Mouse (Mus musculus) limb, embryonic 13.5 days (tissue): ENCODE results near the gene Scand1. TPM values are rescaled to one million over a fixed set of nuclear protein-coding genes. Genes with fewer than 3 reads are reported as not detected.

Source experiments
- ATAC-seq: fragments of 200-750 bp; cut with Nextera tagmentation; 2 replicates; pipeline ENCODE4 v1.8.0; 2017; ENCODE audit warnings: low read depth, moderate number of reproducible peaks, moderate TSS enrichment; ENCODE audit not compliant: low FRiP score
- H3K27ac ChIP-seq: fragments of 300-500 bp; sonication (generic); 2 replicates; pipeline ENCODE4 v1.5.1; 2015; ENCODE audit warnings: inconsistent platforms, mild to moderate bottlenecking, moderate library complexity
- H3K27me3 ChIP-seq: fragments of 300-500 bp; sonication (generic); 2 replicates; pipeline ENCODE4 v1.6.1; 2015; ENCODE audit warnings: mild to moderate bottlenecking, inconsistent platforms
- H3K36me3 ChIP-seq: fragments of 300-500 bp; sonication (generic); 2 replicates; pipeline ENCODE4 v1.6.1; 2015; ENCODE audit warnings: inconsistent platforms, mild to moderate bottlenecking, moderate library complexity
- H3K4me1 ChIP-seq: fragments of 300-500 bp; sonication (generic); 2 replicates; pipeline ENCODE4 v1.6.1; 2015; ENCODE audit warnings: inconsistent platforms
- H3K4me2 ChIP-seq: fragments of 300-500 bp; sonication (generic); replicated peaks from 2 replicates; pipeline ENCODE4 v1.6.1; 2015; ENCODE audit warnings: inconsistent platforms, mild to moderate bottlenecking, moderate library complexity
- H3K4me3 ChIP-seq: fragments of 300-500 bp; sonication (generic); 2 replicates; pipeline ENCODE4 v1.5.1; 2015; ENCODE audit warnings: moderate library complexity, mild to moderate bottlenecking, inconsistent platforms
- H3K9ac ChIP-seq: fragments of 300-500 bp; sonication (generic); 2 replicates; pipeline ENCODE4 v1.6.1; 2015; ENCODE audit warnings: mild to moderate bottlenecking, inconsistent platforms
- H3K9me3 ChIP-seq: fragments of 300-500 bp; sonication (generic); 2 replicates; pipeline ENCODE4 v1.6.1; 2016; ENCODE audit warnings: inconsistent platforms
- WGBS: fragments of 180-500 bp; shearing (Covaris S2); methylation state at CpG from one replicate; pipeline ENCODE4 v1.1.7; 2015; 5-methylcytosine and 5-hydroxymethylcytosine counted together
- polyA plus RNA-seq: library from polyadenylated mRNA; unstranded; fragments of >200 nt; fragmentation: Nextera tagmentation; extraction: Ambion mirVana; gene quantifications from 2 replicates; pipeline ENCODE4 v1.2.1, GENCODE M21; 2015

The Scand1 gene
- polyA plus RNA-seq, 1 experiment from 2014 or later, result 70.4 TPM

DNA sequence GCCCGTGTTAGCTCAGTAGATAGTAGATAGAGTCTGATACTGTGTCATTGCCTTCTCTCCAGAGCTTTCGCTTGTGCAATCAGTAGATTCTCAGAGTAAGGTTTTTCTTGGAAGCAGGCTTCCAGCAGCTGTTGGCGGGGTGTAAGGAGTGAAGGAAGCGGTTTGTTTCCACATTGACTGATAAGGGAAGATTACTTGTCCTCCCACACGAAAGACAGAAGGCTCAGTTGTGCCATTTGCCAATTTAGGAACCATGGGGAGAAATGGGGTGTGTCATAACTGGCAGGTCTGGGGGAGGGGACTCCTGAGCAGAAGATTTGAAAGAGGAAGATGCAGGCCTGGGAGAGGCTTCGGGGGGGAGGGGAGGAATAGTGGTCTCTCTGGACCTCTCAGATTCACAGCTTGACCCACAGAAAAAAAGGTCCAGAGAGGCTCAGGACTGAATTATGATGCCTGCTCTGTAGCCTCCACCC, 11.6 kb upstream of the Scand1 start:
- Histone ChIP-seq H3K9ac (no peak overlapping the region), H3K4me1 (no peaks in the 10 kb centered on the region), H3K27me3 (no peaks in the 10 kb centered on the region), H3K4me3 (no peak overlapping the region), H3K36me3 (peaks cover 4% of the 10 kb centered on the region), H3K4me2 (no peak overlapping the region), H3K9me3 (peaks cover 2% of the 10 kb centered on the region; the same call in 1 of the 2 replicates), H3K27ac (no peak overlapping the region)
- no peak for ATAC-seq
- 67% methylated on average over 6 of the region's 6 CpGs for WGBS

DNA sequence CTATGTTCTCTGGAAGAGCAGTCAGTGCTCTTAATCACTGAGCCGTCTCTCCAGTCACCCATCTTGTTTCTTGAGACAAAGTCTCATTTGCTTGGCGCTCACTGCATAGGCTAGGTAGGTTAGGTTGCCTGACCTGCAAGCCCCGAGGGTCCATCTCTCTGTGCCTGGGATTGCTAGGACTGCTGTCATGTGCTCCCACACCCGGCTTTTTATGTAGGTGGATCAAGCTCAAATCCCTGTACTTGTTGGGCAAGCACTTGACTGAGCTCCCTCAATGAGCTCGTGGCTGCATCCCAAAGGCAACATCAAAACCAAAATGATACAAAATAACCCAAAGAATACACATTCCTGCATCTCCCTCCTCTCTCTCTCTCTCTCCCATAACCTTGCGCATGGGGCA, 9.0 kb upstream of the Scand1 start:
- H3K4me1 ChIP-seq, result no peaks in the 10 kb centered on the region
- no peak overlapping the region for H3K4me2 ChIP-seq
- peaks cover 4% of the 10 kb centered on the region for H3K36me3 ChIP-seq
- H3K27ac ChIP-seq, result no peak overlapping the region
- ATAC-seq, result no peak
- H3K9me3 ChIP-seq, result no peaks in the 10 kb centered on the region
- no peak overlapping the region for H3K9ac ChIP-seq
- WGBS, result 83% methylated on average over 6 of the region's 6 CpGs
- no peaks in the 10 kb centered on the region for H3K27me3 ChIP-seq
- no peak overlapping the region for H3K4me3 ChIP-seq

DNA sequence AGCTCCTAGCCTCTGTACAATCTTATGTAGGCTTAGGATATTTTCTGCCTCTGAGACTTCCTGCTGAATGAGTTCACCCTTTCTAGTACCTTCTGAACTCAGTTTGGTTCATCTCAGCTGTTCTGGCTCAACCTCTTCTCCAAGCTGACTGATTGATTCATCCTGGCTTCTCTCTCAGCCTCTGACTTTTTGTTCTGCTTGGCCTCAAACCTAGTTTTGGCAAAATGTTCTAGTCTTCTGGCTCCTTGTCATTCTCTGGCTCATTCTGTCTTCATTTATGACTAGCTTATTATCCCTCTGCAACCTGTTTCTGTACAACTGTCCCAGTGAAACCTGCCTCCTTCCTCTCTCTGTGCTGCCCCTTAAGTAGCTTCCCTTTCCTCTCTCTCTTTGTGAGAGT, 6.0 kb upstream of the Scand1 start:
- Histone ChIP-seq H3K9ac (no peak overlapping the region), H3K4me1 (0 out of 2 replicates have a peak, but pooled peaks cover 2% of the 10 kb centered on the region), H3K27me3 (no peaks in the 10 kb centered on the region), H3K4me3 (no peak overlapping the region), H3K27ac (no peak overlapping the region), H3K4me2 (no peak overlapping the region), H3K9me3 (no peaks in the 10 kb centered on the region), H3K36me3 (peaks cover 7% of the 10 kb centered on the region)
- ATAC-seq, result no peak

DNA sequence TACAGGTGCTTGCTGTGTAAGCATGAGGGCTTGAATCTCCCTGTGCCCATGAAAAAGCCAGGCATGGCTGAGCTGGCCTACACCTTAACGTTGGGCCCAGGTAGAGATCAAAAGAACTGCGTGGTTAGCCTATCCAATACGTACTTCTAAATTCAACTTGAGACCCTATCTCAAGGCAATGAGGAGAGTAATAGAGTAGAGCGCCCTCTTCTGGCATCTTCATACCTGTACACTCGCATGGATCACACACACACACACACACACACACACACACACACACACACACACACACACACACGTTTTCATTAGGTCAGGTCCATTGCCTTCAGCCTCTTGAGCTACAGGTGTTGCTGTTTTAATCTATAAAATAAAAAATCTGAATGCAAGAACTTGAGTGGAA, 2.3 kb upstream of the Scand1 start:
- H3K9me3 ChIP-seq, result no peaks in the 10 kb centered on the region
- no peak overlapping the region for H3K27ac ChIP-seq
- H3K4me1 ChIP-seq, result peaks cover 12% of the 10 kb centered on the region
- WGBS, result 96% methylated on average over 6 of the region's 6 CpGs
- H3K9ac ChIP-seq, result no peak overlapping the region
- H3K27me3 ChIP-seq, result no peaks in the 10 kb centered on the region
- peaks cover 12% of the 10 kb centered on the region for H3K36me3 ChIP-seq
- no peak for ATAC-seq
- no peak overlapping the region for H3K4me3 ChIP-seq
- H3K4me2 ChIP-seq, result no peak overlapping the region

DNA sequence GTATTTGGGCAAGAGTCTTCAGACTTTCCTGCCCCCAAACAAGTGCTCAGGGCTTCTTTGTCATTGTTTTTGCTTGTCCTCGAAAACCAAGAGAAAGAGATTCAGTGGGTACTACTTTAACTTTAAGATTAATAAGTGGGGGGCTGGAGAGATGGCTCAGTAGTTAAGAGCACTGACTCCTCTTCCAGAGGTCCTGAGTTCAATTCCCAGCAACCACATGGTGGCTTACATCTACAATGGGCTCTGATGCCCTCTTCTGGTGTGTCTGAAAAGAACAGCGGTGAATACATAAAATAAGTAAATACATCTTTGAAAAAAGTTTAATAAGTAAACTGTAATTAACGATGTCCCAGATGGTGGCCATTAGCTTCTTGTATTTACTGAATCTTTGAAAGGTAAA, 649 bp upstream of the Scand1 start:
- no peak for ATAC-seq
- peaks cover 19% of the 10 kb centered on the region for H3K36me3 ChIP-seq
- H3K9me3 ChIP-seq, result no peaks in the 10 kb centered on the region
- no peak overlapping the region; the same call in 1 of the 2 replicates for H3K27ac ChIP-seq
- WGBS, result 60% methylated on average over 3 of the region's 3 CpGs
- peaks cover 12% of the 10 kb centered on the region for H3K4me1 ChIP-seq
- H3K9ac ChIP-seq, result peak overlapping the region; percentile 85; the same call in 1 of the 2 replicates
- no peaks in the 10 kb centered on the region for H3K27me3 ChIP-seq
- peak overlapping the region; percentile 66 for H3K4me3 ChIP-seq
- peak overlapping the region; percentile 88 for H3K4me2 ChIP-seq

DNA sequence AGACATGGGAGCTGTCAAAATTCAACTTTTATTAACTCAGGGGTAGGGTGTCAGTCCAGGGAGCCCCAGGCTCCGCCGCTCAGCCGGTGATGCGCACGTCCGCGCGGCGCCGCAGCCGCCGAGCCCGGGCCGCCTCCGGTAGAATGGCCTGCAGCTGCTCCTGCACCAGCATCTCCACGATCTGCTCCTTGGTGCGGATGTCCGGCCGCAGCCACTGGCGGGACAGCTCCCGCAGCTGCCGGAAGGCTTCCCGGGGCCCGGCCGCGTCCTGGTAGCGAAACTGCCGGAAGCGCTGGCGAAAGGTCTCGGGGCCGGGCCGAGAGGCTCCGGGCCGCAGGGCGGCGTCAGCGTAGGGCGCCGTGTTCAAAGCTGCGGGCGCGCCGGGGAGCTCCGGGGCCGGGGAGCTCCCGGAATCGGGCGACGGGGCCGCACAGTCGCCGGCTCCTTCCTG, 638 bp downstream of the Scand1 start:
- peak overlapping the region; percentile 85 for H3K9ac ChIP-seq
- peak overlapping the region; percentile 88 for H3K4me2 ChIP-seq
- H3K9me3 ChIP-seq, result no peaks in the 10 kb centered on the region
- WGBS, result under 1% methylated on average over 50 of the region's 53 CpGs
- no peaks in the 10 kb centered on the region for H3K27me3 ChIP-seq
- peak; percentile 29 for ATAC-seq
- H3K36me3 ChIP-seq, result peaks cover 31% of the 10 kb centered on the region
- peak overlapping the region; percentile 97 for H3K27ac ChIP-seq
- peak overlapping the region; percentile 66 for H3K4me3 ChIP-seq
- peaks cover 12% of the 10 kb centered on the region for H3K4me1 ChIP-seq

DNA sequence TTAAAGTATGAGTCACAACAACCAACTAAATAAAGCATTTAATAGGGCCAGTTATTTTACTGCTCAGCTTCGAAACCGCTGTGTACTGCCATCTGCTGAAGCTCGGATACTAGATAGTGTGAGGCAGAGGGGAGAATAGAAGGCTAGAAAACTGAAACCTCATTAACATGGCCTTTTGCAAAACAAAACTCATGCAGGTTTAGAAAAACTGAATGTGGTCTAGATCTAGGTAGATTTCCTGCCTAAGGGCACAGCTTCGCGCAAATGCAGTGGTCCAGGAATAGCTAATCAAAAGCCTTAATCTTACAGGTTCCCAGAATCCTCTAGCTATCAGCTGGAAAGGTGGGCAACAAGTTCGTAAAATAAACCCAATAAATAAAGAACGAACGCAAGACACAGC, 1.1 kb downstream of the Scand1 start:
- Histone ChIP-seq H3K36me3 (peaks cover 32% of the 10 kb centered on the region), H3K4me3 (peak overlapping the region; percentile 66), H3K27me3 (no peaks in the 10 kb centered on the region), H3K4me2 (peak overlapping the region; percentile 88), H3K9ac (peak overlapping the region; percentile 85), H3K9me3 (no peaks in the 10 kb centered on the region), H3K4me1 (peaks cover 12% of the 10 kb centered on the region), H3K27ac (peak overlapping the region; percentile 97)
- WGBS, result 18% methylated on average over 8 of the region's 8 CpGs
- ATAC-seq, result no peak

- Histone ChIP-seq H3K4me3 (peak overlapping the region; percentile 66), H3K9ac (no peak overlapping the region), H3K9me3 (no peaks in the 10 kb centered on the region), H3K27me3 (no peaks in the 10 kb centered on the region), H3K27ac (peak overlapping the region; percentile 97; the same call in 1 of the 2 replicates), H3K4me2 (peak overlapping the region; percentile 88), H3K36me3 (peaks cover 36% of the 10 kb centered on the region), H3K4me1 (peaks cover 12% of the 10 kb centered on the region)
- no peak for ATAC-seq
- WGBS, result 92% methylated on average over 5 of the region's 5 CpGs
Measured at GRCm38 (mm10) chr2:156310945-156311344, 1.6 kb downstream of the Scand1 start.

DNA sequence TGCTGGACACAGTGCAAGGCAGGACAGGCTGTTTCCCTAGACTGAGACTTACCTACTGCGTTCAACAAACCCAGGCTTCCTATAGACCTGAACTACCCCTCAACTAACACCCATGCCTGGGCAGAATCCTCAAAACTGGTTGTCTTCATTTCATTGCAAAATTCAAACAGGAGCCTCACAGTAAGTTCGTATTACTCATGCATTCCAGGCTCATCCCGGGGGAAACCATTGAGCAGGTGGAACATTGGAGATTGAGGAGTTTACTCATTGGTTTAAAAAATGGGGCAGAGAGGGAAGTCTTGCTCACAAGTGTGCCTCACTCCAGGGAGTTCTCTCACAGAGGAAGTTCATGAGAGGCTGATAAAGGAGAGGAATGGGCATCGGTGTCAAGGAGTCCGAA, 2.0 kb downstream of the Scand1 start:
- Histone ChIP-seq H3K4me3 (no peak overlapping the region), H3K27me3 (no peaks in the 10 kb centered on the region), H3K4me2 (no peak overlapping the region), H3K27ac (no peak overlapping the region), H3K9ac (no peak overlapping the region), H3K4me1 (peaks cover 12% of the 10 kb centered on the region), H3K36me3 (peaks cover 40% of the 10 kb centered on the region), H3K9me3 (no peaks in the 10 kb centered on the region)
- no peak for ATAC-seq
- 94% methylated on average over 5 of the region's 5 CpGs for WGBS

- Histone ChIP-seq H3K4me3 (no peak overlapping the region), H3K9ac (no peak overlapping the region), H3K4me1 (peaks cover 12% of the 10 kb centered on the region), H3K9me3 (no peaks in the 10 kb centered on the region), H3K27ac (no peak overlapping the region), H3K36me3 (peaks cover 45% of the 10 kb centered on the region), H3K27me3 (no peaks in the 10 kb centered on the region), H3K4me2 (no peak overlapping the region)
- no peak for ATAC-seq
- WGBS, result 97% methylated on average over 5 of the region's 5 CpGs
Measured at GRCm38 (mm10) chr2:156309948-156310347, 2.6 kb downstream of the Scand1 start.

DNA sequence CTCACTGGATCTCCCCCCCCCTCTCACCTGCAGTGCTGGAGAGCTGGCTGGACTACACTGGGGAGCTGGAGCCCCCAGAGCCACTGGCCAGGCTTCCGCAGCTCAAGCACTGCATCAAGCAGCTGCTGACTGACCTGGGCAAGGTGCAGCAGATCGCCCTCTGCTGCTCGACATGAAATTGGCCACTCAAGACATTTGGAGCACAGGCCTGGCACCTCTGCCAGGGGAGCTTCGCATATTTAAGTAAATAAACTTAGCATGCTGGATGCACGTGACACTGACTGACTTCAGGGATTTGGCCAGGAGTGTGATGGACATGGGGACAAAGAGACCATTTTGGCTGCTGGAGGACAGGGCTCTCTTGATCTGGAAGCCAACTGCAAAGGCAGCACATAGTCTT, 5.2 kb downstream of the Scand1 start:
- peaks cover 67% of the 10 kb centered on the region for H3K36me3 ChIP-seq
- H3K27ac ChIP-seq, result no peak overlapping the region

DNA sequence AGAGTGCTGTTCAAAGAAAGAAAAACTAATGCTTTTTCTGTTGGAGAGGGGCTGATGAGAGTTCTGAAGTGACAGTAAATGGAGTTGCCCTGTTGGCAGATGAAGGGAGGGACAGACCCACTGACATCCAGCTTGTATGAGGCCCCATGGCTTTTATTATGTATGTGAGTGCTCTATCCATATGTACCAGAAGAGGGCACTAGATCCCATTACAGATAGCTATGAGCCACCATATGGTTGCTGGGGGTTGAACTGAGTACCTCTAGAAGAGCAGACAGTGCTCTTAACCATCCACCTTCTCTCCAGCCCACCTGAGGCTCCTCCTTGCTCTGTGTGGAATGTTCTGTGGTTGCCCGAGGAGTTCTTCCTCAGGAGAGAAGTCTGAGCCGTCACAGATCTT, 6.7 kb downstream of the Scand1 start:
- H3K4me2 ChIP-seq, result no peak overlapping the region
- peak; percentile 54; the same call in 1 of the 2 replicates for ATAC-seq
- H3K27me3 ChIP-seq, result no peaks in the 10 kb centered on the region
- H3K4me1 ChIP-seq, result no peaks in the 10 kb centered on the region
- H3K9ac ChIP-seq, result no peak overlapping the region
- no peak overlapping the region for H3K4me3 ChIP-seq
- H3K27ac ChIP-seq, result no peak overlapping the region
- H3K9me3 ChIP-seq, result no peaks in the 10 kb centered on the region
- H3K36me3 ChIP-seq, result peaks cover 79% of the 10 kb centered on the region
- WGBS, result 78% methylated on average over 2 of the region's 2 CpGs

More for the DNA sequence above, 5.2 kb downstream of the Scand1 start:
- H3K4me3 ChIP-seq, result no peak overlapping the region
- H3K9ac ChIP-seq, result no peak overlapping the region
- no peaks in the 10 kb centered on the region for H3K9me3 ChIP-seq
- H3K27me3 ChIP-seq, result no peaks in the 10 kb centered on the region
- peaks cover 6% of the 10 kb centered on the region for H3K4me1 ChIP-seq
- WGBS, result 63% methylated on average over 5 of the region's 5 CpGs
- no peak overlapping the region for H3K4me2 ChIP-seq
- ATAC-seq, result no peak

- Histone ChIP-seq H3K36me3 (peaks cover 81% of the 10 kb centered on the region), H3K9me3 (no peaks in the 10 kb centered on the region), H3K4me3 (no peak overlapping the region), H3K27me3 (no peaks in the 10 kb centered on the region), H3K9ac (no peak overlapping the region), H3K4me2 (no peak overlapping the region), H3K4me1 (no peaks in the 10 kb centered on the region), H3K27ac (no peak overlapping the region)
- WGBS, result 92% methylated on average over 4 of the region's 4 CpGs
- ATAC-seq, result no peak
Measured at GRCm38 (mm10) chr2:156304351-156304750, 8.2 kb downstream of the Scand1 start.
